Mouse (Mus musculus): ENCODE results near the gene Lmnb2.

Gene Lmnb2

GRCm38 (mm10) chr10:80900318-80901247 is 17.5 kb downstream of the Lmnb2 start, which contains the start of gene Timm13:
Timm13 (minus strand) TSS chr10:80900969.
- DNase-seq (ENCODE audit: extremely low read depth, low read depth), result peak; percentile 99

GRCm38 (mm10) chr10:80899591-80900317 is 18.3 kb downstream of the Lmnb2 start:
- DNase-seq (ENCODE audit: extremely low read depth, low read depth), result no peak

- no peak for DNase-seq (ENCODE audit: extremely low read depth, low read depth)
These were observed 19.0 kb downstream of the Lmnb2 start for GRCm38 (mm10) chr10:80899074-80899473.

GRCm38 (mm10) chr10:80897861-80898510 is 20.1 kb downstream of the Lmnb2 start:
- no peak for DNase-seq (ENCODE audit: extremely low read depth, low read depth)

- no peak for DNase-seq (ENCODE audit: extremely low read depth, low read depth)
These were observed 21.2 kb downstream of the Lmnb2 start for GRCm38 (mm10) chr10:80896581-80897485.

- no peak for DNase-seq (ENCODE audit: extremely low read depth, low read depth)
These were observed 22.3 kb downstream of the Lmnb2 start for GRCm38 (mm10) chr10:80895697-80896096.

- DNase-seq (ENCODE audit: extremely low read depth, low read depth), result no peak
These were observed 22.9 kb downstream of the Lmnb2 start for GRCm38 (mm10) chr10:80895100-80895499.

GRCm38 (mm10) chr10:80887181-80887580 is 30.9 kb downstream of the Lmnb2 start:
- no peak for DNase-seq (ENCODE audit: extremely low read depth, low read depth)

- DNase-seq (ENCODE audit: extremely low read depth, low read depth), result peak; percentile 57
These were observed 36.7 kb downstream of the Lmnb2 start for GRCm38 (mm10) chr10:80881301-80881700.

GRCm38 (mm10) chr10:80880901-80881300 is 37.1 kb downstream of the Lmnb2 start:
- DNase-seq (ENCODE audit: extremely low read depth, low read depth), result no peak

- DNase-seq (ENCODE audit: extremely low read depth, low read depth), result peak; percentile 74
These were observed 37.9 kb downstream of the Lmnb2 start for GRCm38 (mm10) chr10:80880131-80880641.

GRCm38 (mm10) chr10:80876594-80876993 is 41.5 kb downstream of the Lmnb2 start:
- DNase-seq (ENCODE audit: extremely low read depth, low read depth), result no peak

GRCm38 (mm10) chr10:80876028-80876427 is 42.0 kb downstream of the Lmnb2 start:
- no peak for DNase-seq (ENCODE audit: extremely low read depth, low read depth)

GRCm38 (mm10) chr10:80874035-80874434 is 44.0 kb downstream of the Lmnb2 start:
- DNase-seq (ENCODE audit: extremely low read depth, low read depth), result no peak

- no peak for DNase-seq (ENCODE audit: extremely low read depth, low read depth)
These were observed 46.5 kb downstream of the Lmnb2 start, which contains the start of gene Tmprss9 for GRCm38 (mm10) chr10:80871581-80871980. Tmprss9 (plus strand) TSS chr10:80871848.

GRCm38 (mm10) chr10:80870993-80871392 is 47.1 kb downstream of the Lmnb2 start:
- DNase-seq (ENCODE audit: extremely low read depth, low read depth), result no peak

- DNase-seq (ENCODE audit: extremely low read depth, low read depth), result no peak
These were observed 53.6 kb downstream of the Lmnb2 start for GRCm38 (mm10) chr10:80864446-80864845.

GRCm38 (mm10) chr10:80862305-80862704 is 55.7 kb downstream of the Lmnb2 start:
- DNase-seq (ENCODE audit: extremely low read depth, low read depth), result no peak

GRCm38 (mm10) chr10:80858350-80858935 is 59.6 kb downstream of the Lmnb2 start:
- DNase-seq (ENCODE audit: extremely low read depth, low read depth), result peak; percentile 63

- DNase-seq (ENCODE audit: extremely low read depth, low read depth), result no peak
These were observed 60.2 kb downstream of the Lmnb2 start for GRCm38 (mm10) chr10:80857848-80858247.
